Mouse (Mus musculus): ENCODE measurements around the gene P3h1.

The P3h1 gene

DNA sequence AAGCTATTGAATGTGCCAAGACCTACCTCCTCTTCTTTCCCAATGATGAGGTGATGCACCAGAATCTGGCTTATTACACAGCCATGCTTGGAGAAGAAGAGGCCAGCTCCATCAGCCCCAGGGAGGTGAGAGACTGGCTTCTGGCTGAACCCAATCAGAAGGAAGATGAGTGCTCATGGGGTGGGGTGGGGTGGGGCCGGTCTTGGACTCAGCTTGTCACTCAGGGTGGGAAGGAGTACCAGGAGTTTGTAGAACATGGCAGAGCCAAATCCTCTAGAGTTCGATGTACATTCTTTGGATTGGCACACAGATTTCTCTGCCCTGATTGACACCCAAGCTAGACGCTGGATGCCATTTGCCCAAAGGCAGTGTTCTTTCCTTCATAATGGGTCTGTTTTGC lies 5.9 kb downstream of the P3h1 start:
- no peak for DNase-seq (ENCODE audit: low read depth)

DNA sequence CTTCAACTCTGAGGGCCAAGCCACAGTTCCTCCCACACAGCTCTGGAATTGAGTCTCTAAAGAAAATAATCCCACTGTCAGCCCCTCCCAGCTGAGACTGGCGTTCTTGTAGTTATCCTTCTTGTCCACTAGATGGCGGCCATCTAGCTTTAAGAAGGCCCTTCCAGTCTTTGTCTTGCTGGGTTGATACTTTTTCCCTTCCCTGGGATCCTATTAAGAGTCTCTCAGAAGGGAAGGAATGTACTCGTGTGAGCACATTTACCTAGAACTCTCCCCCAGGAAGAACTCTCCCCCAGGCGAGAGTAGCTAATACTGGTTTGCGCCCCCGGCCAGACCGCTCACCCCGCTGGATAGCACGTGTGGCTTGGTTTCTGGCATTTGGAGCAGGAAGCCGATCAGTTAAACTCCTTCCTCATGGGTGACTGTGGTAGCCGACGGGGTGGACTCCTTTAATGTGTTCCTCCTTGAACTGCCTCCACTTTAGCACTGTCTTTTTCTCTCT lies 6.5 kb downstream of the P3h1 start:
- peak; percentile 92 for DNase-seq (ENCODE audit: low read depth)

DNA sequence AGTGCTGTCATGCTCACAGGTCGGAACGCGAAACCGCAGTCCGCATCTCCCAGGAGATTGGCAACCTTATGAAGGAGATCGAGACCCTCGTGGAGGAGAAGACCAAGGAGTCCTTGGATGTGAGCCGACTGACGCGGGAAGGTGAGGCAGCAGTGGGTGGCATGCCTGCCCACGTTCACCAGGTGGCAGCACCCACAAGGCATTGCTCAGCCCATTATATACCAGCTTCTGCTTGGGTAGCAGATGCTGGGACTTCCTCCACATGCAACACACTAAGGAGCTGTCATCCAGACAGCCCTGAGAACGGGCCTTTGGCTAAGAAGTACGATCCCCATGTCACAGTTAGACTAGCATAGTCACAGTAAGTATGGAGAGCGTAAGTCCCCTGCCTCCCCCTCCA lies 8.9 kb downstream of the P3h1 start:
- DNase-seq (ENCODE audit: low read depth) = peak; percentile 29

DNA sequence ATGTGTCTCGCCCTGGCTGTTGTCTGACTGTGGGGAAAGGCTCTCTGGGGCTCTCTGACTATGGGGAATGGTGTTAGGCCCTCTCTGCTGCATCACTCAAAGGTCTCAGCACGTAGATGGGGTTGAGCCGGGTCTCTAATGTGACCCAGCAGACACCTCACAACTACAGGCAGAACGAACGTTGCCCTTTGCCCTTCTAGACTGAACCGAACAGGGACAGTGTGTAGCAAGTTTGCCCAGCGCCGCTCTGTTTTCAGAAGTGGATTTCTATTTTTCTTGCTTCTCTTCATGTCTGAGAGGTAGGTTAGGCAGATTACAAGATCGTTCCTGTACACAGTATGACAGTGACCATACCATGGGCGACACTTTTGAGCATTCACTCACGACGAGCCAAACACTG lies 9.9 kb downstream of the P3h1 start:
- DNase-seq (ENCODE audit: low read depth) = no peak

DNA sequence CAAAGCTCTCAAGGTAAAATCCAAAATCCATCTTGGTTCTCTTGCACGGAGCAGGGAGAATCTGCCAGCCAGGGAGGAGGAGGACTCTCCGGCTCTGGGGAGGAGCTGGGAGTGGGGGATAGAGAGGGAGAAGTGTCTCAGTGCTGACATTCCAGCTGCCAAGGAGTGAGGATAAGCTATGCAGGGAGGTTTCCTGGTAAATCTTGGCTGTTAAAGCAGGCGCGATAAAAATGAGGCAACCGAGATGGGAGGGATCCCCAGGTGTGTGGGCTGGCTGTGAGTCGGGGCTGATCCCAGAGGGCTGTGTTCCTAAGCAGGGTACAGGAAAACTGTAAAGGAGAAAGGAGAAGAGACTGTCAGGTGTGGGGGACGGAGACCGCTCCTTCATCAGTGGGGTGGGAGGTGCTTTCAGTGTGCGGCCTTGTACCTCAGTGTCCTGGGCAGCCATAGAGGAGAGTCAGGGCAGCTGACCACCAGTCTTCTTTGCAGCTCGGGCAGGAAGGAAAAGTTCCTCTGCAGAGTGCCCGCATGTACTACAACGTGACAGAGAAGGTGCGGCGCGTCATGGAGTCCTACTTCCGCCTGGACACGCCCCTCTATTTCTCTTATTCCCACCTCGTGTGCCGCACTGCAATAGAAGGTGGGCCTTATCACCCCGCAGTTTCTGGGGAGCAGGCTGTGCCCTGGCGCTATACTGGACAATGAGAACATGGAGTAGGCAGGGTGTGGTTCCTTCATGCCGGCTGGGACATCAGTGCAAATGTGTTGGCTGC lies 11.9 kb downstream of the P3h1 start:
- no peak for DNase-seq (ENCODE audit: low read depth)

DNA sequence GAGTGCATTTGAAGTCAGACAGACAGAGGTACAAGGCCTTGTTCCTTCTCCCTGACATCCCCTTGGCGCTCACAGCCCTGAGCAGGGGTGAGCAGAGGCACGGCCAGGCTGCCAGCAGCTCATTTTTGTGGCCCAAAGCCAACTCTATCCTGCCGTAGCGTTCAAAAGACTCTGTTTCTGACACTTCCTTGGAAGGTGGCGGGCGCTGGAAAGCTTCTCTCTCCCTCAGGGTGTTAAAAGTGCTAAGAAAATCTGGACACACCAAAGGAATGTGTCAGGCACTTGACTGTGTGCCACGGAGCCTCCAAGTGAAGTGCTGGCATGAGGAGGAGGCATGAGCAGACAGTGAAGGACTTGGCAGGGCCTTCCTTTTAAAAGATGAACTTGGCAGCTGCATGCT lies 12.8 kb downstream of the P3h1 start:
- DNase-seq (ENCODE audit: low read depth) = no peak

DNA sequence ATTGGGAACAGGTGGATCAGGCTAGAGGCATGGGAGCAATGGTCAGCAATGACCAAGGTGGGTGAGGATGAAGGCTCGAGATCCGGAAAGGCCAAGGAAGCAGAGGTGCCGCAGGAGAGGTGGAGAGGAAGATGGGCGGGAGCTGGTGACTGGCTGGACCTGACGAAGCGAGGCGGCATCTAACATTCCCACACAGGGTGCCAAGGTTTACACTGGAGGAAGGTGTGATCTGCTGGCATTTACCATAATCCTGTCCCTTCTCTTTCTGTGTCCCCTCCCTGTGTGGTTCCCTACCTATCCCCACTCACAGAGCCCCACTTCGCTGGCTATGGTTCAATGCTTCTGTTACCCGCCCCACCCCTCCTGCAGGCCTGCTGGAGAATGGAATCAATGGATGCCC lies 13.2 kb downstream of the P3h1 start:
- DNase-seq (ENCODE audit: low read depth) = no peak

DNA sequence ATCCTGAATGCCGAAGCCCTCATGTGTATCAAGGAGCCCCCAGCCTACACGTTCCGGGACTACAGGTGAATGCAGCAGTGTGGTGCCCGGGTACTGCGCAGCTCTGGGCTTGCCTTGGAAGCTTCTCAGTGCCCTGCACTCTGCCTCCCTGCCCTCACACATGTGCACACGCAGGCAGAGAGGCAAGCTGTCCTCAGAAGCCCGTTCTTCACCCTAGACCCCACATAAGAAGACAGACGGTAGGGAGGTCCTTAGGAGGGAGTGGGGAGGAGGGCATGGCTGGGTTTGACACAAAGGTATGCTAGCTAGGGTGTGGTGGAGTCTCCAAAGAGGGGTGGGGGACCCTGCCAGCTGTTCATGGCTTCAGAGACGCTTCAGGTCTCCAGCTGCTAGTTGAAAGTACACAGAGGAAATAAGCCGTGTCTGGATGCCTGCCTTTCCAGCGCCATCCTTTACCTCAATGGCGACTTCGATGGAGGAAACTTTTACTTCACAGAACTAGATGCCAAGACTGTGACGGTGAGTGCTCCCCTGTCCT lies 14.0 kb downstream of the P3h1 start:
- no peak for DNase-seq (ENCODE audit: low read depth)

DNA sequence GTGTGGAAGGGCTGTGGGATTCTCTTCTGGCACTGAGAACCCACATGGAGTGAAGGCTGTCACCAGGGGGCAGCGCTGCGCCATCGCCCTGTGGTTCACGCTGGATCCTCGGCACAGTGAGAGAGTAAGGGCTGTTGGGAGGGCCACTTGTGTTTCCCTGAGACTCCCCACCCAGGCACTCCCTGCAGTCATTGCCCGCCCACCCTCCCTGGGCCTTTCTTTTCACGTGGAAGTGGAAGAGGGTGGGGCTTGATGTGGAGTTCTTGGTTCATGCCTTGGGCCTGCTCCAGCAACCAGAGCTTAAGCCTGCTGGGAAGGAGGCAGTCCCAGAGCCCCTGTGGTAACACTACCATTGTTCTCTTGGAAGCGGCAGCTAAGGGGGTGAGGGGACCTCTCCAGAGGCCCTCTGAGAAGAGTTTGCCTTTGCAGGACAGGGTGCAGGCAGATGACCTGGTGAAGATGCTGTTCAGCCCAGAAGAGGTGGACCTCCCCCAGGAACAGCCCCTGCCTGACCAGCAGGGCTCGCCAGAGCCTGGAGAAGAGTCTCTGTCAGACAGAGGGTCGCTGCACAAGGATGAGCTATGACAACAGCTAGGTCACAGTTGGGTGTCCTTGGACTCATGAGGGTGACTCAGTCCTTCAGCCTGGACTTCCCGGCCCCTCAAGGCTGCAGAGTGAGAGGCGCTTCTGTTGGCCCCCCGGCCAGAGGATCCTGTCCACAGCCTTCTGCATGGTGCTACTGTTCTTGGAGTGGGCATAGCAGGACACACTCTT lies 14.9 kb downstream of the P3h1 start:
- peak; percentile 58 for DNase-seq (ENCODE audit: low read depth)

DNA sequence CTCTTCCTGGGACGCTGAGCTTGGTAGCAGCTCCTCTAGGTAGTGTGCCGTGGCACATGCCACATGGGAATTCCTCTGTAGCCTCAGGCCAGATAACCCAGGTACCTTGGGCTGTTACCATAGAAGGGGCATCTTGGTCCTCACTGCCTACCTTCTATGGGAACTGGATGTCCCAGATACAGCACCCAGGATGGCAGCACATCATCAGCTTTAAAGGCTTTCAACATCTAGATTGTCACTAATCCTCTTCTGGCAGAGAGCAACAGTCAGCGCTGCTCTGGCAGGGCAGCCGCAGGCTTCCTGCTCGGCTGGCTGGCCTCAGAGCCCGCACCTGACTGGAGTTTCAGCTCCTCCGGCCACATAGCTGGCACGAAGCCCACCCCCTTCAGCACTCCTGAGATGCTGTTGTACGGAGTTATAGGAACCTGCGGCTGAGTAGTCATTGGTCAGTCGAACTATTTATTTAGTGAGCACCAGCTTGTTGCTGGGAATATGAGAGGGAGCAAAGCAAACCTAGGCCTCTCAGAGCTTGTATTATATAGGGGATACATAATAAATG lies 15.8 kb downstream of the P3h1 start:
- DNase-seq (ENCODE audit: low read depth) = no peak

DNA sequence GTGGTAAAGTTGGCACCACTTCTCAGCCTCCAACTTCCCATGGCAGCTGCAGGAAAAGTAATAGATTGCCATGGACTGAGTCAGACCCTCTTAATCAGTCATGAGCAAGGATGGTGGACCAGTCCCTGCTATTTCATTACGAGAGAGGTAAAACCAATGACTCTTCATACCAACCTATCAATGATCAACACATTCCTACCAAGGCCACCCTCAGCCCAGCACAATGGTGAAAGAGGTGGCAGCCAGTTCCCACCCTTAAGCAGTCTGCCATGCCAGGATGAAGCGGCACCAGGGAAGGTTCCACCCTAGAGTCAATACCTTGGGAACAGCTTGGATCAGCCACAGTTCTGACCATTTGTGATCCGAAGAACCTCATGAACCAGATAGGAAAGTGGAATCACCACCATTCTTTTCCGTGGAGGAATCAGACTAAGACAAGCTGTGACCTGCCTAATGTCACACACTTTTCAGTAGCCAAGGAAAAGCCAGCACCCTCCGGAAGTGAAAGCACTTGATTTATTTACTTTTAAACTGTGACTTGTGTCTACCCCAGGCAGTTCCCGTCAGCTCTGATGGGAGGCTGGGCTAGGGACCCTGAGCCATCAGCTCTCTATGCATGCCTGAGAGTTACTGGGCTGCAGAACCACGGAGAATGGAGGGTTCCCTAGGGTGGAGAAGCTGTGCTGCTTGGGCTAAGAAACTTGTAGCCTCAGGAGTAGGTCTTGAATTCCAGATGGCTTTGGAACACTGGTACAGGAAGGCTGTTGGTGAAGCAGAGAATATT lies 19.5 kb downstream of the P3h1 start:
- DNase-seq (ENCODE audit: low read depth) = no peak

DNA sequence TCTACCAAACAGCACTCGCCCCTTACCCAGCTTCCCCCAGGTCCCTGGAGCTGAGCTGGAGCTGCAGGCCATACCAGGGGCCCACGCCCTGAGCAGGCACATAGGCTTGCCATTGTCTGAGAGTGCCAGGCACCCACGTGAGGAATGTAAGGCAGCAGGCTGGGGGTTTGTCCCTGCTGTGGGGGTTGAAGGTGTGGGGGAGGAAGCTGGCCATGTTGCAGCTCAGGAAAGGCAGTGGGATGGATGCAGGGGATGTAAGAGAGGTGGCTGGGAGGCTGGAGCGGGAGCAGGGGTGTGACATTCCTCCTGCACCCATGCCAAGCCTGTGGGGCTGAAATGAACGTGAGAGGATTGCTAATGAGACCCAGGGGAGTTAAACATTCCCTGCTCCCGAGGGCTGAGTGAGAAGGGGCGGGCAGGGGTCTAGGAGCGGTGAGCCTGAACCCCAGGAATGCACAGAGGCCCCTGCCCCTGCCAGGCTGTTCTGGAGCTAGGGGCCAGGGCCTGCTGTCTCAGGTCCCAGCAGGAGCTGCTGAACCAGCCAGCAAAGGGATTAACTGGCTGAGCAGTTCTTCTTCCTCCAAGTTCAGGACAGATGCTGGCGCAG lies 21.4 kb downstream of the P3h1 start:
- DNase-seq (ENCODE audit: low read depth) = no peak

DNA sequence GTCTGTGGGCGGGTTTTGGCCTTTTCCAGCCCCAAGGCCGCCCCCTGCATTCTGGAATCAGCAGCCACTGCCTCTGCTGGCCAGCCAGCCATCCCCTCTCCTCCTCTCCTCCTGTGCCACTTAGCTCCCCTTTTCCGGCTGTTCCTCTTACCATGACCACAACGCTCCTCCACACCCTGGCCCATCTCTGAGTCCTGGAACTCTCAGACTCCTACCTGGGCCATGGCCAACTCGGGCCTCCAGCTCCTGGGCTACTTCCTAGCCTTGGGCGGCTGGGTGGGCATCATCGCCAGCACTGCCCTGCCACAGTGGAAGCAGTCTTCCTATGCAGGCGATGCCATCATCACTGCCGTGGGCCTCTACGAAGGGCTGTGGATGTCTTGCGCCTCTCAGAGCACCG lies 22.6 kb downstream of the P3h1 start, which contains the start of gene Cldn19:
TSS of gene Cldn19 (plus strand) at position 64 of the 400 bp plus-strand sequence.
- no peak for DNase-seq (ENCODE audit: low read depth)

DNA sequence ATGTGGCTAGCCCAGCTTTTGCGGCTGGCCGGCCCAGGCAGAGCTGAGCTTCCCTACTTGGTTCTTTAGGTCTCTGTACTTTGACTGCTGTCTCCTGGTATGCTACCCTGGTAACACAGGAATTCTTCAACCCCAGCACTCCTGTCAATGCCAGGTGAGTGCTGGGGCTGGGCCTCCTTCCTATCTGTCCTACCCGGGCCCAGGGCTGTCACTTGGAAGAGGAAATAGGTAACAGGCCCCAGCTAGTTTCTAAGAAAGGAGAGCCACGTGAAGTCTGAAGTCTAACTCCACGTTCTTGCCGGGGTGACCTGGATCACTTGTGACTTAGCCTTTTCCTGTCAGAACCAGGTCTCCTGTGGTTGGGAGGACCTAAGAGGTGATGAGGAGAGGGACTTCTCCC lies 24.4 kb downstream of the P3h1 start:
- DNase-seq (ENCODE audit: low read depth) = no peak

DNA sequence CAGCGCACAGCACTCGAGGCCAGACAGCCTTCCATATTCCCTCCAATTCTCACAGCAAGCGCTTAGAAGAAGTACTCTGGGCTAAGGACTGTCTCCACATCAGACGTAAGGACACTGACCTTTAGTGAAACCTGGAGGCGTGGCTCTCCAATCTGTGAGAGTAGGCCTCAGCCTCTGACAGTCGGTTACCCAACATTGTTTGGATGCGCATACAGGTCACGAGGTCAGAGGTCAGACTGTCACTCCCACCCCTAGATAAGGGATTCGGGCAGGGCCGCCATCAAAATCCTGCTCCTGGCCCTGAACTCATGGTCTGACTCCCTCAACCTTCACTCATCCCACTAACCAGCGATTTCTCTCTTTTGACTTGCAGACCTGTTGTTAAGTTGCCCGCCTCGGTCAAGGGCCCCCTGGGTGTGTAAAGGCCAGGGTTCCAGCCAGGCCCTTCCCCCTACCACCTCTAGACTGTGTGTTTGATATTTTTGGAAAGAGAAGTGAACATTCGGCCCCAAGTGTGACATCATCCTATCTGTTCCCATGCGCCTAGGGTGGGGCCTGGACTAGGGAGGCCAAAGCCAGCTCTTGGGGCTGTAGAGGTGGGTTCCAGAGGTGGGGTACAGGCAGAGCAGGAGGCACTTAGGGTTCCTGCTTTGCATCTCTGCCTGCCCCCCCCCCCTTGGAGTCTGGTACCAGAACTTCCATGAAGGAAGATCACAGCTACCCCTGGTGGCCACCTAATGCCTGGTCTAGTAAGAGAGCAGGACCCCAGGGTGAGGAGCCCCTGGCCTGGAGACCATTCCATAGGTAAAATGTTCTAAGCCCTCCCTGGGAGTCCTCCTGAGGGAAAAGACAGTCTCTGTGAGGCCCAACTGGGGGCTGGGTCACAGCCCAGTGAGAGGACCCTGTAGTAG lies 26.9 kb downstream of the P3h1 start:
- DNase-seq (ENCODE audit: low read depth) = no peak

DNA sequence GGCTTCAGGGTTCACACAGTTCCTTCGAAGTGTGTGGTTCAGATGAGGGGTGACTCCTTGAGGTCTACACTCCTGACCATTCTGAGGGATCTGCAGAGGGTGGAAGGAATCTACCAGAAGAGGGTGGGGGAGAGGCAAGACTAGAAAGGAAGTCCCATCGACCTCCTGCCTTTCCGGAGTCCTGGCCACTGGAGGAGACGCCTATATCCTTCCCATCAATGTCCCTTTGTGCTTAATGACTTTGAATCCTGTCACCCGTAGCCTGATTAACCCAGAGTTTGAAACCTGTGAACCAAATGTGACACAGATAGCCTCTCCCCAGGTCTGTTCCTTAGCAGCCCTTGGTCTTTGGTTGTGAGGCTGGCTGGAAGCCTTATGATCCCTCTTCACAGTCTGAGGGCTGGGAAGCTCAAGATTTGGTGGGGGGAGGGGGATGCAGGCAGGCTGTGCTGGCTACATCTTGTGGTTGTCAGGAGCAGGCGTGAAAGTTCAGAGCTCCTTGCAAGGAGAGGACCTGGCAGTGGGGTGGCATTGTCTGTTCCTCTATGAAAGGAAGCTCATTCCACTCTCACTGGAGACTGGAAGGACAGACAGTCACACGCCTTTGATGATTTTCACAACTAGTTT lies 28.5 kb downstream of the P3h1 start:
- DNase-seq (ENCODE audit: low read depth) = no peak

DNA sequence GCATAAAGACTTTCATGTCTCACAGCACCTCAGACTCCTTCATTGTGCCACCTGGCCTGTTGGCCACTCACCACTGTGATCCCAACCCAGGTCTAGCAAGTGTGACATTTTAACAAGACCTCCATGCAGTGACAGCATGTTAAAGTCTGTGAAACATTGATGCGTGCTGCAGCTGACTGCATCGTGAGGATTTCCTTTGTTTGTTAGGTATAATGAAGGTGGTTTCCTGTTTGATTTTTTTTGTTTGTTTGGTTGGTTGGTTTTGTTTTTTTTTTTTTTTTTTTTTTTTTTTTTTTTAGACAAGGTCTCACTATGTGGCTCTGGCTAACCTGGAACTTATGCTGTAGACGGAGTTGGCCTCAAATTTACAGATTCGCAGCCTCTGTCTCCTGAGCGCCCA lies 29.8 kb downstream of the P3h1 start:
- no peak for DNase-seq (ENCODE audit: low read depth)

DNA sequence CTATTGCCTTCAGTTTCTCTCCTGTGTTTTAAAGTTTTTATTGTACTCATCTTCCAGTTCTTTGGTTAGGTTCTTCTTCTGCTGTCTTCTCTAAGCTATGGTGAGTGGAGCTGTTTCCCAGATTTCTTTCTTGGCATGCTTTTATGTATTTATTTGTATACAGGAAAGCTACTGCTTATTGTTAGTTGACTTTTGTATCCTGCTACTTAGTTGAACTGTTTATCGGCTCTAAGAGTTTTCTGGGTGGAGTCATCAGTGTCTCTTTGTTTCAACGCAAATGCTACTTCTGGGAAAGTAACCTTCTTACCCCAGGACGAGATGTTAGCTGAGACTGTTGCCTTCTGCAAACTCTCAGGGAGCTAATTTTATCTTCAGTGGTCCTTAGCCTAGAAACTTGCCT lies 30.7 kb downstream of the P3h1 start:
- no peak for DNase-seq (ENCODE audit: low read depth)

DNA sequence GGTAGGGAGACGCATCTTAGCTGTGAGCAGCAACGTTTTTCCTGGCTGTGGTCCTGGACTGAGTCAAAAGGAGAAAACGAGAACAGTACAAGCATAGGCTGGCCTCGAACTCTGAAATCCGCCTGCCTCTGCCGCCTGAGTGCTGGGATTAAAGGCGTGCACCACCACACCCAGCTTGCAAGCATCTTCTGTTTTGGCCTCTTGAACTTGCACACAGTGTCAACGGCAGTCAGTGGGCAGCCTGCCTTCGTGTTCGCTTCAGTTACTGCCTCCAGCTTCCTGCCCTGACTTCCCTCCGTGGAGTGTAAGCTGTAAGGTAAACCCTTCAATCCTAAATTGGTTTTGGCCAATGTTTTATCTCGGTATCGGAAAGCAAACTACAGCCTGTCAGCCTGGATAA lies 33.9 kb downstream of the P3h1 start:
- no peak for DNase-seq (ENCODE audit: low read depth)

DNA sequence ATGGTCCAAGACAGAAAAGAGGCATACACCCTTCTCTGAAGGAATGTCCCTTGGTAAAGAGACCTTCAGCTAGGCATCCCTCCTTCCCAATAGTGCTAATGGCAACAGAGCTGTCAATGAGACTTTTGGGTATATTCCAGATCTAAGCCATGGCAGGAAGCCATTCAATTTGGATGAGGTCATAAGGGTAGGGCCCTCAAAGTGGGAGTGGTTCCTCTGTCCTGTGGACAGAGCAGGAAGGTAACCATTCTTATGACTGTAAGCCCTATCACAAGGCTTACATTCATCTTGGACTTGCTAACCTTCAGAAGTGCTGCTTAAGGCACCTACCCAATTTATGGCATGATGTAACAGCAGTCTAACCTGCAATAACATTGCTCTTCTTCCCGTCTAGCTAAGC lies 41.9 kb downstream of the P3h1 start:
- DNase-seq (ENCODE audit: low read depth) = peak; percentile 33
